Mouse (Mus musculus): ENCODE results near the gene Icmt. TPM values are rescaled to one million over a fixed set of nuclear protein-coding genes. Genes with fewer than 3 reads are reported as not detected.

The Icmt gene
- total and polyA plus RNA-seq, 3 experiments = 30.4 to 50.8 TPM; not detected in 1

- Histone ChIP-seq H3K36me3 (ENCODE audit: control insufficient read depth in 1 of 2, insufficient read depth in 2 of 2, low read length in 2 of 2) (peaks cover 0 to 5% of the 10 kb centered on the region in 2 experiments; a peak in 2 of 4 replicates), H3K4me3 (ENCODE audit: control insufficient read depth in 1 of 2, insufficient read depth in 1 of 2, low read depth in 2 of 2, low read length in 2 of 2) (no peak overlapping the region), H3K27me3 (ENCODE audit: control insufficient read depth in 1 of 2, insufficient read depth in 2 of 2, low read length in 2 of 2) (no peaks in the 10 kb centered on the region), H3K27ac (ENCODE audit: control insufficient read depth, low read depth, low read length) (no peak overlapping the region), H3K79me2 (ENCODE audit: control insufficient read depth, insufficient read depth, low read length, poor library complexity) (peaks cover 8% of the 10 kb centered on the region), H3K9me3 (replicated peaks; ENCODE audit: insufficient read depth, low read length) (no peaks in the 10 kb centered on the region), H3K9ac (ENCODE audit: control insufficient read depth, low read depth, low read length, poor library complexity, severe bottlenecking) (no peak overlapping the region), H3K4me1 (ENCODE audit: control insufficient read depth in 1 of 2, insufficient read depth in 2 of 2, low read length in 2 of 2) (peaks cover 3 to 5% of the 10 kb centered on the region in 2 experiments; a peak in 1 of 4 replicates)
- DNase-seq (ENCODE audit: low read depth, low spot score) = no peak
- TF ChIP-seq MAX (IDR thresholded peaks at IDR 0.05; ENCODE audit: low read length) (no peak), NRF1 (IDR thresholded peaks at IDR 0.05; ENCODE audit: insufficient read depth, low read depth, low read length, poor library complexity, severe bottlenecking) (no peak), KAT2A (conservative IDR thresholded peaks at IDR 0.05; ENCODE audit: low read depth, low read length) (no peak), JUND (IDR thresholded peaks at IDR 0.05; ENCODE audit: low read depth, low read length) (no peak), USF2 (IDR thresholded peaks at IDR 0.05; ENCODE audit: borderline replicate concordance in 1 of 2, insufficient read depth in 1 of 2, low read depth in 1 of 2, low read length in 2 of 2) (no peak), CHD2 (IDR thresholded peaks at IDR 0.05; ENCODE audit: low read length) (no peak), MXI1 (IDR thresholded peaks at IDR 0.05; ENCODE audit: low read depth, low read length) (no peak), ETS1 (IDR thresholded peaks at IDR 0.05; ENCODE audit: low read depth, low read length) (no peak)
These were observed 6.1 kb downstream of the Icmt start for GRCm38 (mm10) chr4:152303172-152303571.

- H3K36me3 ChIP-seq (ENCODE audit: control insufficient read depth in 1 of 2, insufficient read depth in 2 of 2, low read length in 2 of 2) = no peaks in the 10 kb centered on the region; a peak in 1 of 4 replicates
- H3K4me1 ChIP-seq (ENCODE audit: control insufficient read depth in 1 of 2, insufficient read depth in 2 of 2, low read length in 2 of 2) = no peaks in the 10 kb centered on the region
These were observed 7.7 kb downstream of the Icmt start for GRCm38 (mm10) chr4:152304685-152305084.

GRCm38 (mm10) chr4:152305991-152306390 is 9.0 kb downstream of the Icmt start:
- Histone ChIP-seq H3K9ac (ENCODE audit: control insufficient read depth, low read depth, low read length, poor library complexity, severe bottlenecking) (no peak overlapping the region), H3K4me1 (ENCODE audit: control insufficient read depth in 1 of 2, insufficient read depth in 2 of 2, low read length in 2 of 2) (no peaks in the 10 kb centered on the region), H3K36me3 (ENCODE audit: control insufficient read depth in 1 of 2, insufficient read depth in 2 of 2, low read length in 2 of 2) (no peaks in the 10 kb centered on the region; a peak in 1 of 4 replicates), H3K4me3 (ENCODE audit: control insufficient read depth in 1 of 2, insufficient read depth in 1 of 2, low read depth in 2 of 2, low read length in 2 of 2) (no peak overlapping the region), H3K9me3 (replicated peaks; ENCODE audit: insufficient read depth, low read length) (no peaks in the 10 kb centered on the region), H3K27me3 (ENCODE audit: control insufficient read depth in 1 of 2, insufficient read depth in 2 of 2, low read length in 2 of 2) (no peaks in the 10 kb centered on the region), H3K27ac (ENCODE audit: control insufficient read depth, low read depth, low read length) (no peak overlapping the region), H3K79me2 (ENCODE audit: control insufficient read depth, insufficient read depth, low read length, poor library complexity) (no peaks in the 10 kb centered on the region)
- TF ChIP-seq ZMIZ1 (IDR thresholded peaks at IDR 0.05; ENCODE audit: low read depth, low read length) (no peak), MAX (IDR thresholded peaks at IDR 0.05; ENCODE audit: low read length) (no peak)
- DNase-seq (ENCODE audit: low read depth, low spot score) = no peak

More at GRCm38 (mm10) chr4:152304685-152305084, 7.7 kb downstream of the Icmt start:
- no peaks in the 10 kb centered on the region for H3K79me2 ChIP-seq (ENCODE audit: control insufficient read depth, insufficient read depth, low read length, poor library complexity)
- TF ChIP-seq MAFK (IDR thresholded peaks at IDR 0.05; ENCODE audit: borderline replicate concordance, low read depth, low read length) = no peak
- TF ChIP-seq EP300 (IDR thresholded peaks at IDR 0.05; ENCODE audit: low read depth in 1 of 2, low read length in 2 of 2) = no peak
- TF ChIP-seq CTCF (IDR thresholded peaks at IDR 0.05 in 2 of 3, conservative IDR thresholded peaks at IDR 0.05 in 1 of 3; ENCODE audit: control insufficient read depth in 1 of 3, insufficient read depth in 1 of 3, low read depth in 2 of 3, low read length in 3 of 3, poor library complexity in 1 of 3, severe bottlenecking in 1 of 3) = no peak
- no peak for TF ChIP-seq SMC3 (IDR thresholded peaks at IDR 0.05; ENCODE audit: low read depth, low read length)
- no peak for TF ChIP-seq ZNF384 (IDR thresholded peaks at IDR 0.05; ENCODE audit: low read depth, low read length)
- TF ChIP-seq UBTF (IDR thresholded peaks at IDR 0.05; ENCODE audit: borderline replicate concordance, insufficient read depth, low read depth, low read length) = no peak
- TF ChIP-seq GABPA (IDR thresholded peaks at IDR 0.05; ENCODE audit: low read depth, low read length) = no peak
- TF ChIP-seq TBP (IDR thresholded peaks at IDR 0.05; ENCODE audit: low read depth, low read length) = no peak
- TF ChIP-seq SIN3A (IDR thresholded peaks at IDR 0.05; ENCODE audit: low read length) = no peak
- TF ChIP-seq ELF1 (IDR thresholded peaks at IDR 0.05; ENCODE audit: low read depth, low read length) = no peak
- TF ChIP-seq JUND (IDR thresholded peaks at IDR 0.05; ENCODE audit: low read depth, low read length) = no peak
- TF ChIP-seq USF1 (IDR thresholded peaks at IDR 0.05; ENCODE audit: low read depth, low read length) = no peak
- no peak for TF ChIP-seq CHD1 (IDR thresholded peaks at IDR 0.05; ENCODE audit: low read depth, low read length)
- no peak for TF ChIP-seq ZMIZ1 (IDR thresholded peaks at IDR 0.05; ENCODE audit: low read depth, low read length)
- no peak for TF ChIP-seq POLR2AphosphoS2 (IDR thresholded peaks at IDR 0.05; ENCODE audit: low read length)
- no peaks in the 10 kb centered on the region for H3K27me3 ChIP-seq (ENCODE audit: control insufficient read depth in 1 of 2, insufficient read depth in 2 of 2, low read length in 2 of 2)
- no peak for DNase-seq (ENCODE audit: low read depth, low spot score)
- H3K27ac ChIP-seq (ENCODE audit: control insufficient read depth, low read depth, low read length) = no peak overlapping the region
- H3K4me3 ChIP-seq (ENCODE audit: control insufficient read depth in 1 of 2, insufficient read depth in 1 of 2, low read depth in 2 of 2, low read length in 2 of 2) = no peak overlapping the region
- no peak overlapping the region for H3K9ac ChIP-seq (ENCODE audit: control insufficient read depth, low read depth, low read length, poor library complexity, severe bottlenecking)
- no peaks in the 10 kb centered on the region for H3K9me3 ChIP-seq (replicated peaks; ENCODE audit: insufficient read depth, low read length)

All from MEL (cell line).